Mouse (Mus musculus) brain, adult 2 months (tissue): ENCODE data around the gene Dop1b.
"Not testable (repeated sequence)": the region's sequence is repeated elsewhere in the genome, so short reads cannot be mapped to it uniquely, and the experiment has no call there.

Experiments
- DNase-seq: peaks from one replicate; pipeline ENCODE4 v3.0.0; 2011; ENCODE audit warnings: low read depth, low spot score

The Dop1b gene

DNA sequence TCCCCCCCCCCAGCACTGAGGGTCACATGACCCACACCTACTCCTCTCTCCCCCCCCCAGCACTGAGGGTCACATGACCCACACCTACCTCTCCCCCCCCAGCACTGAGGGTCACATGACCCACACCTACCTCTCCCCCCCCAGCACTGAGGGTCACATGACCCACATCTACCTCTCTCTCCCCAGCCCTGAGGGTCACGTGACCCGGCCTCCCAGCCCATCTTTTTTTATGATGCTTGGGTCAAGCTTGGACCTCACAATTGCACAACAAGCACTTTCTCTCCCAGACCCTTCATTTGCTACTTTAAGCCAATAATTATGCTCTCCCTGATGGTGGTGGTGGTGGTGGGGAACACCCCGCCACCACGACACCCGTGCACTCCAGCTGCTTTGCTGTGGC lies 83.7 kb downstream of the Dop1b start:
- DNase-seq: no peak

DNA sequence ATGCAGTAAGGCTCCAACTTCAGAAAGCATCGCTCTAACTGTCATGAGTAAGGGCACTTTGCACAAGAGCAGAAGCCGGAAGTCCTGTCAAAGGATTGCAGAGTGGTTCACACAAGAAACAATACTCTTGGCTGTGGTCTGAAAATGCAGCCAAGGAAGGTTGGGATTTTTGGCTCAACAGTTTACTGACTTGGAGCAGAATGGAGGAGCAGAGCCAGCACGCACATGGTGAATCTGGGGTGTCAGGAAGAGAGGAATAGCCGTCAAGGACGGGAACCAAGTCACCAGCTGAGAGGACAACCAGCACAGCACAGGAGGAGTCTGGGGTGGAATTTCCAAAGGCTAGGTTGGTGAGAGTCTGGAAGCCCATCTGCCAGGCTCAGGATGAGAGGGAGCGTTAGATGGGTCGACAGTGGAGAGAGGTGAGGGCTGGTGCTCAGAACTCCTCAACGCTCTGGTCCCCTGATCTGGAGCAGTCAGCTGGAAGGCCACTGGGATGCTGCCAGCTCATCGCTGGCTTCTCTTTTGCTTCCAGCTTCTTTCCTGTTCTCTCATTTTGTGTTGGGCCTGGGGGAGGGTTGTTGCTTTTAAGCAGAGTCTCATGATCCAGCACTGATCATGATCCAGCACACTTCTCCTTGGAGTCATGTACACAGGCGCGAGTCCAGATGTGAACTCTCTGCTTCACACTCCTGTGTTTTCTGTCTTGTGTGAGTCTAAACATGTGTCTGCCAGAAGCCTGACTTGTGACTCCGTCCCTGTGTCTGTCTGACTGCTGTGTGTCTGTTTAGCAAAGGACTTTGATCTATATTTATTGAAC lies 85.5 kb downstream of the Dop1b start:
- DNase-seq: peak; percentile 82

DNA sequence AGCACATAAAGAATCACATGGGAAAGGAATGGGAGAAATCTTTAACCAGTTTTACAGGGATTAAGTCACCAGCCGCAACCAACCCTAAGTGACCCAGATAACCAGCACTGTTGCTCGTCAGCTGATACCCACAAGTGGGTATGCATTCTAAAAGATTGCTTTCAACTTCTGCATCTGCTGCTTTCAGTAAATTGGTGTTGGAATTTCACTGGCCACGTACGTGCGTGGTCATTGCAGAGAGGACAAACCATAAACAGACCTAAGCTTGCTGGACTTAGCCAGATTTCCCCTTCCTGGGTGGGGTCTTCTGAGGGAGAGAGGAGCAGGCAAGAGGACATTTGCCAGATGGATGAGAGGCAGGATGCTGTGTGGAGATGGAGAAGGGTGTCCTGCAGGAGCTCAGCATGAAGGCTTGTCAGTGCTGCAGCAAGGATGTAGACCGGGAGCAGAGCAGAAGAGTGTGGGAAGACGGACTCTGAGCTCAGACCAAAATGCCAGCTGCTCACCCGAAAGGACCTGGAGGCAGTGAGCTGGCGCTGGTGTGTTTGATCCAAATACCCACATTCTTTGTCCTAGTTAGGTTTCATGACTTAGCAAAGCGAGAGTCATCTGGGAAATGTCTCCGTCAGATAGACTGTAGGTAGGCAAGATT lies 86.3 kb downstream of the Dop1b start:
- peak; percentile 83 for DNase-seq

DNA sequence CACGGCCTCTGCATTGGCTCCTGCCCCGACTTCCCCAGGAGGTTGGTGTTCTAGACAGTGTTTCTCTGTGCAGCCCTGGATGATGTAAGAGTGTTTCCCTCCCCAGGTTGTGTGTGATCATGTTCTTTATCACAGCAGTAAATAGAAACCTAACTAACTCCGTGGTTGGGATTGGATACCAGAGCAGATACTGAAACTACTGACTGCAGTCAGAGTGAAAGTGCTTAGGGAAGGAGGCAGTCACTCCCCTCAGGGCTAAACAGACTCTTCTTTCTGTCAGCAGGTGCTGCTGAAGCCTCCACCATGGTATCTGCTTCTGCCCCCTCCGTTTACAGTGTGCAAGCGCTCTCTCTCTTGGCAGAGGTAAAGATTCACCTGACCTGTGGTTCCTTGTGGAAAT lies 86.9 kb downstream of the Dop1b start:
- peak; percentile 40 for DNase-seq

DNA sequence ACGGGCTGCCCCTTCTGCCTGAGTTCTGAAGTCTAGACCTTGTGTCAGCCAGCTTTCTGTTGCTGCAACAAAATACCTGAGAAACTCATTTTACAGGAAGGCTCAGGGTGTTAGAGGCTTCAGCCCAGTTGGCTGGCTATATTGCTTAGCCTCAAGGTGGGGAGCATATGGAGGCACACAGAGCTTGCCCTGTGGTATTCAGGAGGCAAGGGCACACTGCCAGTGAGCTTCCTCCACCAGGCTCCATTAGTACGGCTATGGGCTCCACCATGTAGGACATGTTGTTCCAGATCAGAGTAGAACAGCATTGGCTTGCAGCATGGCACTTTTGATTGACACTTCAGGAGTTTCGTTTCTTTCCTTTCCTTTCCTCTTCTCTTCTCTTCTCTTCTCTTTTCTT lies 87.4 kb downstream of the Dop1b start:
- peak; percentile 58 for DNase-seq

DNA sequence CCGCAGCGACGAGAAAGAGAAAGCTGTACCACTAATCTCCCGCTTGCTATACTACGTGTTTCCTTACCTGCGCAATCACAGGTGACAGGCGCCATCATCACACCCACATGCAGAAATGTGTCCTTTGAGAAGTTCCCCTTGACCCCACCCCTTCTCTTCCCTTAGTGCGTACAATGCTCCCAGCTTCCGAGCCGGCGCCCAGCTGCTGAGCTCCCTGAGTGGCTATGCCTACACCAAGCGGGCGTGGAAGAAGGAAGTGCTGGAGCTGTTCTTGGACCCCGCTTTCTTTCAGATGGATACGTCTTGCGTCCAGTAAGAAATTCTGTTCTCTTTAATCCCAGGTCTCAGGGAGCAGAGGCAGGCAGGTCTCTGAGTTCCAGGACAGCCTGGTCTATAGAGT lies 88.2 kb downstream of the Dop1b start:
- no peak for DNase-seq

DNA sequence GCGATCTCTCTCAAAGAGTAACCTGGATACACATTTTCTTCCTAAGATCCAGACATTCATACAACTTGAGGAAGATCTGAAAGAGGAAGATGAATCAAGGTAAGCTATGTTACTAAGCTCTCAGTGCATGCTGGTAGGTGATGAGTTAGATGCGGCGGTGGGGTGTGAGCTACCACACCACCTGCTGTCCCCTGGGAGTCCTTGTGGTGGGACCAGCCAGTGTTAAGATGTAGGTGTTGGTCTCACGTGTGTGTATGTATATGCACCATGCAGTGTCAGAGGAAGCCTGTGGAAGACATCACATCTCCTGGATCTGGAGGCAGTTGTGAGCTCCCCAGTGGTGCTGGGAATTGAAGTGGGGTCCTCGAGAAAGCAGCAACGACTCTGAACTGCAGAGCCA lies 95.5 kb downstream of the Dop1b start:
- no peak for DNase-seq

DNA sequence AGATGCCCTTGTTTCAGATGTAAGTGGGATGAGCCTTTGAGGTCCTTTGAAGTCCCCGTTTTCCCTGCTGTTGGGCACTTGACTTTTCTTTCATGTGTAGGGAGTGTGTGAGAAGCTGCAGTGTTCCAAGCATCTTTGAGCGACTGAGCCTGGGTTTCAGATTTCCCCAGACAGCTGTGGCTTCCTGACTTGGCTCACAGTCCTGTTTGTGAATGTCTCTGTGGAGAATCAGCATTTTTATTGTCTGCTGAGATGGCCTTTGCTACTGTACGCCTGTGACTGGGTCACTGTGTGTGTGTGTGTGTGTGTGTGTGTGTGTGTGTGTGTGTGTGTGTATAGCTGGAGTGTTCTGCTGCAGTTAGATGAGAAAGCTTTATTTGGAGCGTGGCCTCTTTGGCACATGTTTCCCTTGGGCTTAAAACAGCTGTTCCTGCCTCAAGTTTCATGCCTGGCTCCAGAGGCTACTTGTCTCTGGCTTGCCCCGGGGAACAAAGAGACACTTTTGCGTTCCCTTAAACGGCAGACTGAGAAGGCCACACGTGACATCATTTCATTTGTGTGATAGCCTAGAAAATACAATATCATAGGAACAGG lies 96.4 kb downstream of the Dop1b start:
- peak; percentile 53 for DNase-seq

DNA sequence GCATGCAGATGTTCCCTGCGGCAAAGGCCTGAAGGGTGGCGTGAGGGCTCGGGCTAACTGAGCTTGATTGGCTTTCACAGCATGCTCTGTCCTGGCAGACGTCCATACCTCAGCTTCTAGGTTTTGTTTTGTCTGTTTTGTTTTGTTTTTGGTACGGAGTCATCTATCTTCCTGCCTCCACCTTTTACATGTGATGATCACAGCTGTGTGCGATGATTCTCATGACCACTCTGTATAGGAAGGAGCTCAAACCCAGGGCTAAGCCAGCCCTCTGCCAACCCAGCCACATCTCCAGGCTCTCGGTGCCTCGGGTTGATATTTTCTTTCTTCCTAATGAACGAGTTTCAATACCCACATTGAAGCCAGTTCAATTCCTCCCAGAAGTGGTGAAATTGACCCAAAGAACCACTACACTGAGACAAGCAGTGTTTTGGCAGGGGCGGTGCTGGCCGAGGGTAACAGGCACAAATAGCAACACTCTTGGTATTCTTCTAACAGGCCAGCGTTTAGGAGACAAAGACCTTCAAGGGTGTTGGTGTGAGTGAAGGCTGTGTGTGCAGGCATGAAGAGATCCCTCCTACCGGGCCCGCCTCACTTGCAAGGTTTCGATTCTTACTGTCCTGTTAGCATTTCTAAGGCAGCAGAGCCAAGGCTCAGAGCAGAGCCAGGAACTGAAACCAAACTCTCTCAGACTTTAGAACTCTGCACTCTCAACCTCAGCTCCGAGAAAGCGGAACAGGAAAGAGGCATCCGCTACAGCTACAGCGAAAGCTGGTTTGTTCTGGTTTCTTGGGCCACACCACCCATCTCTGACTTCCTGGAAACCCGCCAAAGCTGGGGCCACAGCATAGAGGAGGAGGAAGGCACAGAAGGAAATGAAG lies 104.4 kb downstream of the Dop1b start:
- peak; percentile 69 for DNase-seq

DNA sequence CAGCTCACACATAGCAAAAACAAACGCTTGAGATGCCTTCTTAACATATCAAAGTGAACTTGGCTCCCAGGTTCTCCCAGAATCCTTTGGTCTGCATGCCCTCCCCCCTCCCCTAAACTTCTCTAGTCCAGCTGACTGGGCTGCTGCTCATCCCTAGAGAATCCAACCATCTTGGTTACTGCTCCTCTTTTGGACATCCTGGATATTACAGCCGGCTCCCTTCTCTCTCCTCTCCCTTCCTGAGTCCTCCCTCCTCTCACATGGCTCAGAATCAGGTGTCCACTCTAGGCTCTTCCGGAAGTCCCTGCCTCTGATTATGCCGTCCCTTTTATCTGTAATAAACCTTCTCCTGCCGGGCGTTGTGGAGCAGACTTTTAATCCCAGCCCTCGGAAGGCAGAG lies 105.2 kb downstream of the Dop1b start:
- no peak for DNase-seq

DNA sequence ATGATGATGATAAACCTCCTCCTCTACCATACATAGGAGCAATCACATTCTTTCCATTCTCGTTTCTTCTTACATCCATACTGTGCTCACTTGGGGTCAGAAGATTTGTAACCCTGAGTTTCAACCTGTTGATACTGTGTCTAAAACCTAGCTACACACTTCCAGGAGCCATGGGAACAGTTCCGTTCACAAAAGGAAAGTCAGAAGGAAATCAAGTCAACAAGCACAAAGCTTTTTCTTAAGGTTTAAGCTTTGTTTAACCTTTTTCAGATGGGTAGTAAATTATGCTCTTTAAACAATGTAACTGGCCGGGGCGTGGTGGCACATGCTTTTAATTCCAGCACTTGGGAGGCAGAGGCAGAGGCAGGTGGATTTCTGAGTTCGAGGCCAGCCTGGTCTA lies 105.7 kb downstream of the Dop1b start:
- DNase-seq: no peak

DNA sequence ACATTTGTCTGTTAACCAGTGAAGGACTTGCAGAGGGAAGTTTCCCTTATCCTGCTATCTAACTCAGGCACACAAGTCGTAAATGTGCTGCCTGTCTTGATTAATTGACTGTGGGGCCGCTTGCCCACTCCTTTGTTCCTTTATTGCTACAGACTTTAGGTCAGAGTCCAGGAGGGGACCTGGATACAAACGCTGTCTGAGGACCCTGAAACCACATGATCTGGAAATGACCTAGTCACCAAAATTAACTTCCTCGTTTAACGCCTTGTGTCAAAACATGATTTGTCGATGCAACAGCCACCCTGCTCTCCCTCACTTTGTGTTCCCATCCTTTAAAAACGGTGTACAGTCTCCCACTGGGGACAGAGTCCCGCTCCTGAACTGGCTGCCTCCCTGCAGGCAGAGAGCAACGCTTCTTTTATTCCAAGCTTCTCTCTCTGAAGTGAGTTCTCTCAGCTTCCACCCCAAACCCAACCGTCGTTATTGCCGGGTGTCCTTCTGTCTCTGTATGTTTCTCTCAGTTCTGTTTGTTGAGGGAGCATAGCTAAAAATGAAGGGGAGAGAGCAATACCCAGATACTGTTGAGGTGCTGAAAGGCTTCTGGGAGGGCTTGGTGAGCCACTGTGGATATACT lies 107.1 kb downstream of the Dop1b start:
- no peak for DNase-seq

DNA sequence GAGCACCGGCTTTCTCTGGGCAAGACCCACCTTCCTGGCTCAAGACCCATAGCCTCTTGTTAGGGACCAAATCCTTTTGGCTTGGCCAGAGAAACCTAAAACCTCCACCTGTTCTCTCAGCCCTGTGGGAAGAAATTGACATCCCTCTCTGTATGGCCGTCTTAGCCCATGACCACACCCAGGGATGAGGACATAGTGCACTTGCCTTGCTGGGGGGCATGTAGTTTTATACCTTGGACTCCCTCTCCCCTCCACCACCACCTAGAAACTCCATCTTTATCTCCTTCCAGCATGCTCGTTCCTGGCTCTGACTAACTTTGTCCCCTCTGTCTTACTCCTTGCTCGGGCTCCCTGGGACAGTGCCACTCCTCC lies 107.6 kb downstream of the Dop1b start:
- no peak for DNase-seq

DNA sequence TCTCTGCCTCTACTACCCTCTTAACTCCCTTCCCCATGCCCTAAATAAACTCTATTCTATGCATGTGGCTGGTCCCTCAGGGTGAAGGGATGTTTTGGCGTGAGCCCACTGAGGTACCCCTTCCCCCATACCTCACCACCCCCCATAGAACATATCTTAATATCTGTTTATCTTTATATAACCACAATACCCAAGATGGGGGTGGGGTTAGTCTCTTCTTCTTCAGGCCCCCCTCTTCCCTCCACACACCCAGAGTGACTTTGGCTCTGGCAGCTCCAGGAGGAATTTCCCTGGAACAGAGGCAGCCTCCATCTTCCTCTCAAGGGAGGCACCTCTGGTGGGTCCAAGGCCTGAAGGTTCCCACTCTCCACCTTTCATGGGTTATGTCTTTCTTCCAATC lies 108.3 kb downstream of the Dop1b start:
- no peak for DNase-seq

DNA sequence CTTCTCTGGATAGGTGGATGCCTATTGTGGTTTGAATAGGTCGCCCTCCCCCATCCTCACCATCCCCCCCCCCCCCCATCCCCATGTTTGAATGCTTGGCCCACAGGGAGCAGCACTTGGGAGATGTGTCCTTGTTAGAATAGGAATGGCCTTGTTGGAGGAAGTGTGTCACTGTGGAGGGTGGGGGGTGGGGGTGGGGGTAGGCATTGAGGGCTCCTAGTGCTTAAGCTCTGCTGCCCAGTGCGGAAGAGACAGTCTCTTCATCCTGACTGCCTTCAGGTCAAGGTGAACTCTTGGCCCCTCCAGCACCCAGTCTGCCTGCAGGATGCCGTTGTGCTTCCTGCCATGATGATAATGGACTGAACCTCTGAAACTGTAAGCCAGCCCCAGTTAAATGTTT lies 110.0 kb downstream of the Dop1b start:
- no peak for DNase-seq

DNA sequence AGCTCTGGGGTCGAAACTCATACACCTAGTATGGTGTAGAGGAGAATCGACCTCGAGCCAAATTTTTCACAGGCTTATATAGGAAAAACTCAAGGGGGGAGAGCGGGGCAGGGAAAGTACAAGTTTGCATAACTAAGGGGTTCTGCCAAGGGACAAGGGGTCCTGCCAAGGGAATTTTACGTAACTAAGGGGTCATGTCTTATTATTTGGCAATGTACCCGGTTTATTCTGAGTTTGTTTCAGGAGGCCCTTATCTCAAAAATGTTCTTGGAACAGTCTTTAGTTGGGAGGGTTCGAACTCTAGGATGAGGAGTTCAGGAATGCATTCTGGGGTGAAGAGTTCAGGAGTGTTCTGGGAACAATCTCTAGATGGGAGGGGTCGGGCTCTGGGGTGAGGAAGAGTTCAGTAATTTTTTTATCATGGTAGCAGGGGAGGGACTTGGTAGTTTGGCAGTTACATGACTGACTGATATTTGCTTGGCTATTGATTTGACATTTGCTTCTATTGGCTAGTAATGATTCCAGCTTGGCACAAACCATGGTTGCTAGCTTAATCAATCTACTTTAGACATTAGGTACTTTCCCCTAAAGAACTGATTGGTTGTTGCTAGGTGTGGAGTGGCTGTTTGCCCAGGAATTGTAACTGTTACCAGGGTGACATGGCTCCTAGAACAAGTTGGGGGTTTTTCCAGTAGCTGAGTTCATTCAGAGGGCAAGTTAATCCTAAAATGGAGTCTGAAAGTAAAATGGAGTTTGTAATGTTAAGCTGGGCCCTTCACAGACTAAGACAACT lies 110.9 kb downstream of the Dop1b start:
- not testable (repeated sequence) for DNase-seq

DNA sequence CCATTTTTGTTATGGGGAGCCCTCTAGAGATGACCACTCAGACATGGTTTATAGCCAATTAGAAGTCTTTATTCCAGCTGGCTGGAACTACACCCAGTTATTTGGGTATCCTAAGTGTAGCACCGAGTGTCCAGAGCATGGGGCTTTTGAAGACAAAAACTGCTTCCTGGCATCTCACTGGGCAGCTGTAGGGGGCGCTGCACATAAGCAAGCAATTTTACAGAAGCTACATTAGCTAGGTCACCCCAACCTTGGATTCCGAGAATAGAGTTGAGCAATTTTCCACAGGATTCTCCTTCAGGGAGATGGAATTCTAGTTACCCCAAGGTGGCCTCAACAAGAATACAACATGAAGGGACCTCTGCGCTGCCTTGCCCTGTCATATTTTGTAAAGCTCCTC lies 113.1 kb downstream of the Dop1b start:
- DNase-seq: no peak

DNA sequence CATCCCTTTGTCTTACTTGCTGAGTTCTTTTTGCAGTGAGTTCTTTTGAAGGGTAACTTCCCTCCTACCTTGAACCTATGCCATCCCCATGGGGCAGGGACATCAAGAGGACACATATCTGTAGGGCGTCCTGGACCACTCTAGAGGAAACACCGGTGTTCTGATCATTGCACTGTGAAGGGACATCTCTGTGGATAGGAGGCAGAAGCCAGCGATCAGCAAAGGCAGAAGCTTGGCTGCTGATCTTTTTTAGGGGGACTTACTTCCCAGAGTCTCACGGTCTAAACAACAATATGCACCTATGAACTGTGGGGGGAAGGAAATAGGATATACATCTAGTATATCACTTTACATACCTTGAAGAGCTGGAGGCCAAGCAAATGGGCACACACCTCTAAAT lies 113.8 kb downstream of the Dop1b start:
- DNase-seq: no peak

DNA sequence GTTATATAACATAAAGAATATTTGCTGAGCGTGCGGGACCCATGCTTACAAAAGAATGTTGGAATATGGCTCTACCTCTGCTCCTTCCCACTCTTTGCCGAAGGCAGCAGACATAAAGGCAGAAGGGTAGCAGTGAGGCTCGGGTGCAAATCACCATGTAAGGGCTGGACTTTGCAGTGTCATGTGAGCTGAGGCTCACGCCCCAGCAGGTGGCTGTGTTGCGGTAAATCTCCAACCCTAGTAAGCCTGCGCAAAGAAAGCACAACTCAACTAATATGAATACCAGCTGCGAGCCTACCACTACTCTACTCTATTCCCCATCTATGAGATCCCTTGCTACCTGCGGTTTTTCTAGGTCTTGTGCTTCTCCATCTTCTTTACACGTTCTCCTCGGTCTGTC lies 114.3 kb downstream of the Dop1b start:
- DNase-seq: no peak

DNA sequence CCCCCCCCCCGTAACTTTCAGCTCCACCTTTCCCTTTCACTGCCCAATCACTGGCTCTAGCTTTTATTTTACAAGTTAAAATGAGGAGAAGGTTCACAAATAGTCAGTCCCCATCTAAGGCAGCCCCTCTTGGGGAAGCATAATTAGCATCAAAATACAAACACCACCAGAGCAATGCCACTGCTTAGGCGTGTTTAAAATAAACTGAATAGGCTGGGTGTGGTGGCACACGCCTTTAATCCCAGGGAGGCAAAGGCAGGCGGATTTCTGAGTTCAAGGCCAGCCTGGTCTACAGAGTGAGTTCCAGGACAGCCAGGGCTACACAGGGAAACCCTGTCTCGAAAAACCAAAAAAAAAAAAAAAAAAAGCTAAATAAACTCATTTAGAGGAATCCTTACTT lies 114.8 kb downstream of the Dop1b start:
- DNase-seq: not testable (repeated sequence)

DNA sequence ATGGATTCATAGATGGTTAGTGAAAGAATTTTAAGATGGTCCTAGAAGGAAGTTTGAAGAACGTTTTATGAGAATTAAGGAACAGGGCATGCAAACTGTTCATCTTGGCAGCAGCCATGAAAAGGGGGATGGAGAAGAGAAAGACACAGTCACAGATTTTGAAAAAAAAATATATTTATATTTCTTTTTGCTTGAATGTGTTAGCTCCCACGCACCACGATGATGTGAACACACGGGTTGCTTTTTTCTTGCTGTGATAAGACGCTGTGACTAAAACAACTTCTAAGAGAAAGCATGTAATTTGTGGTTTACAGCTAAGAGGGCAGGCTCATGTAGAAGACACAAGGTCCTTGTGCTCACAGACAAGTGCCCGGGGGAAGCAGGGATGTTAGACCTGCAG lies 115.2 kb downstream of the Dop1b start:
- peak; percentile 64 for DNase-seq
